Mouse (Mus musculus) stomach, postnatal 0 days (tissue): ENCODE data around the gene Eme2. TPM values are rescaled to one million over a fixed set of nuclear protein-coding genes. Genes with fewer than 3 reads are reported as not detected.
A peak's percentile ranks its signal among the peaks of the same experiment; 100 is the strongest.

Experiments used
- ATAC-seq: fragments of 200-750 bp; cut with Nextera tagmentation; 2 replicates; pipeline ENCODE4 v1.8.0; 2017; ENCODE audit not compliant: low FRiP score, low TSS enrichment
- DNase-seq: peaks from one replicate; pipeline ENCODE4 v3.0.0-alpha.2; 2016; ENCODE audit warnings: low spot score
- H3K27ac ChIP-seq: fragments of 300-500 bp; sonication (generic); replicated peaks from 2 replicates; pipeline ENCODE4 v1.5.1; 2014; ENCODE audit warnings: mild to moderate bottlenecking, control low read depth
- H3K27me3 ChIP-seq: fragments of 300-500 bp; sonication (generic); 2 replicates; pipeline ENCODE4 v1.6.1; 2014; ENCODE audit warnings: low read length; ENCODE audit not compliant: control insufficient read depth, insufficient read depth
- H3K36me3 ChIP-seq: fragments of 300-500 bp; sonication (generic); 2 replicates; pipeline ENCODE4 v1.6.1; 2014; ENCODE audit warnings: low read length, mixed read lengths; ENCODE audit not compliant: control insufficient read depth, insufficient read depth
- H3K4me1 ChIP-seq: fragments of 300-500 bp; sonication (generic); replicated peaks from 2 replicates; pipeline ENCODE4 v1.6.1; 2014; ENCODE audit warnings: antibody characterized with exemption; ENCODE audit not compliant: control insufficient read depth, insufficient read depth
- H3K4me2 ChIP-seq: fragments of 300-500 bp; sonication (generic); replicated peaks from 2 replicates; pipeline ENCODE4 v1.6.1; 2014; ENCODE audit warnings: low read depth, mild to moderate bottlenecking, control low read depth, moderate library complexity
- H3K4me3 ChIP-seq: fragments of 300-500 bp; sonication (generic); 2 replicates; pipeline ENCODE4 v1.5.1; 2014; ENCODE audit warnings: low read depth, low read length, control low read depth
- H3K9ac ChIP-seq: fragments of 300-500 bp; sonication (generic); 2 replicates; pipeline ENCODE4 v1.6.1; 2014; ENCODE audit warnings: mild to moderate bottlenecking, low read length, control low read depth, mixed read lengths
- H3K9me3 ChIP-seq: fragments of 300-500 bp; sonication (generic); 2 replicates; pipeline ENCODE4 v1.6.1; 2016; ENCODE audit warnings: low read length; ENCODE audit not compliant: control insufficient read depth
- CTCF ChIP-seq: IDR thresholded peaks from 2 replicates; pipeline ENCODE4 v1.5.1; 2016; ENCODE audit warnings: antibody characterized with exemption, low read depth, mild to moderate bottlenecking, moderate library complexity
- EP300 ChIP-seq: optimal IDR thresholded peaks from 2 replicates; pipeline ENCODE3; 2016; ENCODE audit warnings: antibody characterized with exemption
- WGBS: fragments of 180-500 bp; shearing (Covaris S2); extraction: QIAGEN DNeasy Blood & Tissue Kit; methylation state at CpG from one replicate; pipeline ENCODE4 v1.1.7; 2014; 5-methylcytosine and 5-hydroxymethylcytosine counted together
- polyA plus RNA-seq: library from polyadenylated mRNA; unstranded; fragments of >200 nt; fragmentation: Nextera tagmentation; extraction: Ambion mirVana; gene quantifications from 2 replicates; pipeline ENCODE4 v1.2.1, GENCODE M21; 2015

The Eme2 gene
- polyA plus RNA-seq, 1 experiment from 2014 or later = 15.6 TPM

GRCm38 (mm10) chr17:24895571-24896240 is 819 bp upstream of the Eme2 start:
- Histone ChIP-seq H3K36me3 (peaks cover 22% of the 10 kb centered on the region), H3K27ac (peak overlapping the region; percentile 91), H3K9ac (peak overlapping the region; percentile 93), H3K27me3 (no peaks in the 10 kb centered on the region), H3K4me1 (peaks cover 5% of the 10 kb centered on the region), H3K9me3 (no peaks in the 10 kb centered on the region), H3K4me2 (peak overlapping the region; percentile 99), H3K4me3 (peak overlapping the region; percentile 92)
- DNase-seq (no peak), ATAC-seq (no peak)
- WGBS = 9% methylated on average over 23 of the region's 23 CpGs
- TF ChIP-seq EP300 (no peak), CTCF (no peak)

- Histone ChIP-seq H3K4me3 (peak overlapping the region; percentile 92), H3K27me3 (no peaks in the 10 kb centered on the region), H3K36me3 (peaks cover 14% of the 10 kb centered on the region), H3K9ac (peak overlapping the region; percentile 93), H3K4me2 (peak overlapping the region; percentile 99), H3K27ac (peak overlapping the region; percentile 91), H3K9me3 (no peaks in the 10 kb centered on the region), H3K4me1 (peaks cover 5% of the 10 kb centered on the region)
- ATAC-seq (no peak), DNase-seq (no peak)
- 9% methylated on average over 31 of the region's 31 CpGs for WGBS
- TF ChIP-seq EP300 = no peak
- TF ChIP-seq CTCF = 0 out of 2 replicates have a peak, but pooled peaks have one; percentile 10
Observed at GRCm38 (mm10) chr17:24894061-24894994, 559 bp downstream of the Eme2 start.

GRCm38 (mm10) chr17:24893276-24893675 is 1.6 kb downstream of the Eme2 start:
- TF ChIP-seq CTCF (no peak), EP300 (no peak)
- no peak overlapping the region for H3K4me2 ChIP-seq

DNA sequence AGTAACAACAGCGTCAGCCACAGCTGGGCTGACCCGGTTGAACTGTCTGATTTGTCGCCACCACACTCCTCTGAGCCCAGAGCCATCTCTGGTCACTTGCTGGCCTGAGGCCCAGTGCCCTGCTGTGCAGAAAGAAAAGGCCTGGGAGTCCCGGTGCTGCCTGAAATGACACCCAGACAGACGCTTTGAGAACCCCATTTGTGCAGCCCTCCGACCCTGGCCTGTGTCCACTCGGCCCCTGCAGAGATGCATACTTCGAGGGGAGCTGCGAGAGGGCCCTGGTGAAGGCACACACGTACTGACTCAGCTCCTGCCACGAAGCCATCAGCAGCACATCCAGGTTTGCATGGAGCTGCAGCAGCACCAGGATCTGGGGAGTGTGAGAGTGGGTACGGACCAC is 2.1 kb downstream of the Eme2 start:
- Histone ChIP-seq H3K4me3 (no peak overlapping the region), H3K4me1 (peaks cover 5% of the 10 kb centered on the region), H3K27me3 (no peaks in the 10 kb centered on the region), H3K4me2 (no peak overlapping the region), H3K9me3 (no peaks in the 10 kb centered on the region), H3K9ac (no peak overlapping the region), H3K27ac (no peak overlapping the region), H3K36me3 (peaks cover 8% of the 10 kb centered on the region; the same call in 1 of the 2 replicates)
- ATAC-seq = no peak
- WGBS = 91% methylated on average over 12 of the region's 12 CpGs
- DNase-seq = no peak
- TF ChIP-seq EP300 (no peak), CTCF (no peak)

More at GRCm38 (mm10) chr17:24893276-24893675, 1.6 kb downstream of the Eme2 start:
- Histone ChIP-seq H3K9me3 (no peaks in the 10 kb centered on the region), H3K4me1 (peaks cover 5% of the 10 kb centered on the region), H3K27ac (no peak overlapping the region), H3K27me3 (no peaks in the 10 kb centered on the region), H3K9ac (no peak overlapping the region), H3K4me3 (no peak overlapping the region), H3K36me3 (peaks cover 8% of the 10 kb centered on the region; the same call in 1 of the 2 replicates)
- DNase-seq = no peak
- ATAC-seq = no peak
- 91% methylated on average over 2 of the region's 2 CpGs for WGBS

DNA sequence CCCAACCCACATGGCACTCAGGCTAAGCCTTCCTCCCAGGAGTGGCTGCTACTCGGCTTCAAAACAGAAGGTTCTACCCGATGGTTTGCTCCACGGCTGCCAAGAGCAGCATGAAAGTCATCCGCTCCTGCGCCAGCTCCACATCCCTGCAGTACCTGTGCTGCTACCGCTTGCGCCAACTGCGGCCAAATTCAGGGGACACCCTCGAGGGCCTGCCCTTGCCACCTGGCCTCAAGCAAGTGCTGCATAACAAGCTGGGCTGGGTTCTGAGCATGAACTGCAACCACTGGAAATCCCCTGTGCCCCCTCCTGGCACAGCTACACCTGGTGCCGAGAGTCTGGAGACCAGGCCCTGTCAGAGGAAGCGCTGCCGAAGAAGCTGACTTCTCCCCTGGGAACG is 3.6 kb downstream of the Eme2 start:
- no peaks in the 10 kb centered on the region for H3K9me3 ChIP-seq
- DNase-seq (no peak), ATAC-seq (no peak)
- H3K9ac ChIP-seq = no peak overlapping the region
- H3K4me3 ChIP-seq = no peak overlapping the region
- no peak overlapping the region for H3K27ac ChIP-seq
- WGBS = 82% methylated on average over 12 of the region's 13 CpGs
- no peaks in the 10 kb centered on the region; the same call in none of the 2 replicates for H3K4me1 ChIP-seq
- peaks cover 8% of the 10 kb centered on the region; the same call in 1 of the 2 replicates for H3K36me3 ChIP-seq
- TF ChIP-seq CTCF (no peak), EP300 (no peak)
- no peak overlapping the region for H3K4me2 ChIP-seq
- H3K27me3 ChIP-seq = no peaks in the 10 kb centered on the region
